Mouse (Mus musculus) heart, adult 18-20 months (tissue): Measurements from ENCODE around the gene Fgf14. TPM values are rescaled to one million over a fixed set of nuclear protein-coding genes. Genes with fewer than 3 reads are reported as not detected.
"Not testable (repeated sequence)": the region's sequence is repeated elsewhere in the genome, so short reads cannot be mapped to it uniquely, and the experiment has no call there.

Experiments used
- DNase-seq, 2 experiments: peaks; one replicate each; pipeline ENCODE4 v3.0.0; 2021 to 2022; ENCODE audit warnings: mixed read lengths in 1 of 2
- long read RNA-seq, 2 experiments: library from polyadenylated mRNA; stranded (forward); transcript quantifications; one replicate each; pipeline ENCODE4 v2.0.0; 2021
- total RNA-seq, 2 experiments: library from RNA; stranded (reverse); gene quantifications; 2 replicates each; pipeline ENCODE4 v1.2.3; 2021

Fgf14 gene
- total RNA-seq: 1 to 10 TPM; 1.7 to 2.0 TPM
- long read RNA-seq, experiment 1: 0 reads
- long read RNA-seq, experiment 2, partial matches to known transcripts: 0 of 1 reads
- long read RNA-seq, experiment 2, other reads (novel, unspliced or antisense): 1 of 1 reads

- DNase-seq: peak in 1 of 2 experiments; percentile 4
Measured at GRCm38 (mm10) chr14:124676506-124677177, at the start of gene Fgf14. Fgf14 (minus strand) TSS chr14:124677127.

- peak; percentile 14 to 23 for DNase-seq
Measured at GRCm38 (mm10) chr14:124677379-124677778, 452 bp upstream of the Fgf14 start.

- DNase-seq: peak; percentile 3 to 24
Measured at GRCm38 (mm10) chr14:124675654-124676505, 1.0 kb downstream of the Fgf14 start.

GRCm38 (mm10) chr14:124675142-124675653 is 1.7 kb downstream of the Fgf14 start:
- peak in 1 of 2 experiments; percentile 9 for DNase-seq

- DNase-seq: peak in 1 of 2 experiments; percentile 6
Measured at GRCm38 (mm10) chr14:124674536-124675141, 2.3 kb downstream of the Fgf14 start.

- no peak for DNase-seq
Measured at GRCm38 (mm10) chr14:124669739-124670138, 7.2 kb downstream of the Fgf14 start.

- DNase-seq: no peak
Measured at GRCm38 (mm10) chr14:124642822-124643221, 34.1 kb downstream of the Fgf14 start.

GRCm38 (mm10) chr14:124634881-124635280 is 42.0 kb downstream of the Fgf14 start:
- no peak for DNase-seq

- no peak for DNase-seq
Measured at GRCm38 (mm10) chr14:124613473-124613872, 63.5 kb downstream of the Fgf14 start.

GRCm38 (mm10) chr14:124606036-124606711 is 70.8 kb downstream of the Fgf14 start:
- DNase-seq: no peak

GRCm38 (mm10) chr14:124605031-124605743 is 71.7 kb downstream of the Fgf14 start:
- no peak for DNase-seq

- DNase-seq: no peak
Measured at GRCm38 (mm10) chr14:124576571-124576970, 100.4 kb downstream of the Fgf14 start.

GRCm38 (mm10) chr14:124575130-124575885 is 101.6 kb downstream of the Fgf14 start:
- peak in 1 of 2 experiments; percentile 7 for DNase-seq

GRCm38 (mm10) chr14:124566445-124566844 is 110.5 kb downstream of the Fgf14 start:
- DNase-seq: peak; percentile 51

- DNase-seq: no peak
Measured at GRCm38 (mm10) chr14:124561544-124561943, 115.4 kb downstream of the Fgf14 start.

GRCm38 (mm10) chr14:124536106-124536505 is 140.8 kb downstream of the Fgf14 start:
- DNase-seq: no peak

- DNase-seq: not testable (repeated sequence)
Measured at GRCm38 (mm10) chr14:124535376-124535775, 141.6 kb downstream of the Fgf14 start.

- no peak for DNase-seq
Measured at GRCm38 (mm10) chr14:124532051-124532450, 144.9 kb downstream of the Fgf14 start.

GRCm38 (mm10) chr14:124512009-124512408 is 164.9 kb downstream of the Fgf14 start:
- DNase-seq: no peak

- no peak for DNase-seq
Measured at GRCm38 (mm10) chr14:124488971-124489370, 188.0 kb downstream of the Fgf14 start.
